Mouse (Mus musculus): ENCODE data around the gene C1qc. TPM values are rescaled to one million over a fixed set of nuclear protein-coding genes. Genes with fewer than 3 reads are reported as not detected.

C1qc gene
- polyA plus RNA-seq, 1 experiment from 2014 or later = 17.9 TPM

DNA sequence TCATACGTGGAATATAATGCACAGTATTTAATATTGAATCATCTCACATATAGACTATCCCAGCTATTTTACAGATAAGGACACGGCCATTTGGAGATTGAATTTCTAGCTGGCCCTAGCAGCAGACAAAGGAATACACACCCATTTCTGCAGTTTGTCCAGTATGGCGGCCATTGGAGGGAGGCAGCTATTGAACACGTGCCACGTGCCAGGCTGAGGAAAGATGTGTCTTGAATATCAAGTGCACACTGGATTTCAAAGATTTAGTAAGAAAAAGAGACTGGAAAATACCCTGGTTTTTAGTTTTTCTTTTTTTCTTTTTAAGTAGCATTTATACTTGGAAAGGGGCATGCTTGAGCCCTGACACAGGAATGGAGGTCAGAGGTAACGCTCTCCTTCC, 45.7 kb downstream of the C1qc start:
- Histone ChIP-seq H3K27ac (no peak overlapping the region), H3K27me3 (peaks cover 5% of the 10 kb centered on the region; the same call in 1 of the 2 replicates), H3K4me2 (no peak overlapping the region), H3K4me1 (0 out of 2 replicates have a peak, but pooled peaks cover 5% of the 10 kb centered on the region), H3K9me3 (no peaks in the 10 kb centered on the region), H3K9ac (no peak overlapping the region), H3K36me3 (no peaks in the 10 kb centered on the region), H3K4me3 (no peak overlapping the region)
- no peak for ATAC-seq (ENCODE audit: insufficient number of reproducible peaks, insufficient read depth, low FRiP score, low TSS enrichment, low read depth)
- 73% methylated on average over 6 of the region's 6 CpGs for WGBS

DNA sequence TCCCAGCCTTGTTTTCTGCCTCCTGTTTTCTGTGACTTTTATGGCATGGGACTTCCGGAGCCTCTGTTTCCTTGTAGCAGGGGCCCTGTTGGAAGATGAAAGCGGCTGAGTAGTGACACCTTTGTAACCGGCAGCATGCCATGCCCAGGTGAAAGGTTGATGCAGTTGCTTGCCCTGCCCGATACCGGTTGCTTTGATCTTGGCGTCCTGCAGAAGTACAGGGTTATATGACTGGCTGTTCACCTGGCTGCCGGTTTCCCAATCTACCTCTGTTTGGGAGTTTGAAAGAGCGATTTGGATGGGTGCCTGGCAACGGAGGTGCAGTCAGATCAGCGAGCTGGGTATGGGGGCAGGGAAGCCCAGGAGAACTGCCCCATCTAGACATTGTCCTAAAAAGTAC, 50.1 kb downstream of the C1qc start:
- no peak for ATAC-seq (ENCODE audit: insufficient number of reproducible peaks, insufficient read depth, low FRiP score, low TSS enrichment, low read depth)
- Histone ChIP-seq H3K27me3 (peaks cover 17% of the 10 kb centered on the region), H3K4me2 (no peak overlapping the region), H3K4me1 (peaks cover 5% of the 10 kb centered on the region), H3K9ac (no peak overlapping the region), H3K4me3 (no peak overlapping the region), H3K9me3 (no peaks in the 10 kb centered on the region), H3K36me3 (no peaks in the 10 kb centered on the region), H3K27ac (no peak overlapping the region)
- 82% methylated on average over 10 of the region's 10 CpGs for WGBS

GRCm38 (mm10) chr4:136842033-136842432, 50.8 kb downstream of the C1qc start:
- Histone ChIP-seq H3K36me3 (no peaks in the 10 kb centered on the region), H3K9me3 (no peaks in the 10 kb centered on the region), H3K9ac (no peak overlapping the region), H3K4me2 (no peak overlapping the region), H3K27me3 (peaks cover 17% of the 10 kb centered on the region), H3K4me1 (peaks cover 12% of the 10 kb centered on the region), H3K27ac (no peak overlapping the region), H3K4me3 (no peak overlapping the region)
- WGBS = 86% methylated on average over 4 of the region's 4 CpGs
- no peak for ATAC-seq (ENCODE audit: insufficient number of reproducible peaks, insufficient read depth, low FRiP score, low TSS enrichment, low read depth)

DNA sequence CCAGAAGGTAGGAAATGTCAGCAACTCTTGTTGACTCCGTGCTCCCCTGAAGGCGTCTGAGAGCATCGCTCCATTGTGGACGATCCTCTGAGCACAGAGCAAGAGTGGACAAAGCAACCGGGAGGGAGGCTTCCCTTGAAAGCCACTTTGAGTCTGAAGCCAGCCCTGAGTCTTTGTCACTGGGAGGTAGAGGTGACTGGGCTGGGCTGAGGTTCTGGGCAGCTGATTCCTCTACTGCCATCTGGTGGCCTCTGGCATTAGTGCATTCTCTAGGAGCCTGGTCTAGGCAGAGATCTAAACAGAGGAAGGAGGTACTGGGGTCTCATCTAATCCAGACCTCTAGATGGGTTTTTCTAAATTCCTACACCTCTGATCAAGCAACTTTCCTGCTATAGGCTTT, 51.8 kb downstream of the C1qc start:
- Histone ChIP-seq H3K4me2 (0 out of 2 replicates have a peak overlapping the region, but pooled peaks have one; percentile 21), H3K4me1 (peaks cover 20% of the 10 kb centered on the region), H3K27ac (no peak overlapping the region), H3K9me3 (no peaks in the 10 kb centered on the region), H3K36me3 (no peaks in the 10 kb centered on the region), H3K27me3 (peaks cover 17% of the 10 kb centered on the region), H3K4me3 (no peak overlapping the region), H3K9ac (no peak overlapping the region)
- 10% methylated on average over 5 of the region's 5 CpGs for WGBS
- no peak for ATAC-seq (ENCODE audit: insufficient number of reproducible peaks, insufficient read depth, low FRiP score, low TSS enrichment, low read depth)

Other genes starting within 250 kb of the C1qc start
- 7.9 and 13.3 TPM in 2 replicates for gene Ephb2, start 57.1 kb downstream of the C1qc start, polyA plus RNA-seq (2015; fragmentation: Nextera tagmentation; extraction: Ambion mirVana)
- gene C1qb, start 6.9 kb downstream of the C1qc start, polyA plus RNA-seq (2015; fragmentation: Nextera tagmentation; extraction: Ambion mirVana) = 38.0 and 40.2 TPM in 2 replicates
- 18.3 and 19.8 TPM in 2 replicates for gene C1qa, start 5.7 kb upstream of the C1qc start, polyA plus RNA-seq (2015; fragmentation: Nextera tagmentation; extraction: Ambion mirVana)
- gene Epha8, start 63.8 kb upstream of the C1qc start, polyA plus RNA-seq (2015; fragmentation: Nextera tagmentation; extraction: Ambion mirVana) = 0.88 and 1.4 TPM in 2 replicates
- gene Zbtb40, start 155.7 kb upstream of the C1qc start, polyA plus RNA-seq (2015; fragmentation: Nextera tagmentation; extraction: Ambion mirVana) = 4.5 and 4.9 TPM in 2 replicates

Data from embryonic facial prominence, embryonic 13.5 days (tissue).